Mouse (Mus musculus): Measurements from ENCODE around the gene Cspg4. TPM values are rescaled to one million over a fixed set of nuclear protein-coding genes. Genes with fewer than 3 reads are reported as not detected.

Cspg4 gene
- total and polyA plus RNA-seq, 2 experiments from 2014 or later, result 7.6 to 42.1 TPM

DNA sequence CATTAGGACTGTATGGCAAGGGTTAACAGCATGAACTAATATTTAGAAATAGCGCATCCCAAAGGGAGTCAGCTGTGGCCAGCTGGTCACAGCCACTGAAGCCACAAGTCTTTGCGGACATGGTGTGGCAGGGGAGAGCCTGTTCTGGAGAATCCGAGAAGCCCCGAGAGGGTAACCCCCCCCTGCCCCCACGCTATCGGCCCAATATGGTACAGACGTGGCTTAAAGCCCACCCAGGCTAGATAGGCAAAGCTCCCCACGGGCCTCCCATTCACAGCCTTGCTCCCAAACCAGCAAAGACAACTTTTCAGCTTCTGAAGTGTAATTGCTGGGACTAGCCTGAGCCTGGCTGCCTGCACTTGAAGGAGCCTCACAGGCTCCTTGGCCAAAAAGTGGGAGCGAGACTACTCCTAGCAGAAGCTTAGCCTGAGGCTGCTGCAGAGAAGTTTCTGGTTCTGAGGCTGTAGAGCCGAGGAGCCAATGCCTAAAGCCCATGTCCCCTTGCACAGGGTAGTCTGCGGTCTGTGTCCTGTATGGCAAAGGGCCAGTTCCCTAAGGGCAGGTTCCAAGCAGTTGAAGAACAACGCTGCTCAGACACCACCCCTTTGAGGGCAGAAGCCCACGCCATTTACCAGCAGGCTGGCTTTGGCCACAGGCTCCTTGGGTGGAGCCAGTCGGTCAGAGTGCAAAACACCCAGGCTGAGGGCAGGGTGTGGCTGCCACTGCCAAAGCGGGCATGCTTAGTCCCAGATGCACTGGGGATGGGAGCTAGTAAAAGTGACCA is 4.2 kb upstream of the Cspg4 start:
- Histone ChIP-seq H3K4me2 (ENCODE audit: low read depth, low read length) (no peak overlapping the region), H3K4me1 (ENCODE audit: insufficient read depth, low read length) (peaks cover 3% of the 10 kb centered on the region; the same call in 1 of the 2 replicates), H3K36me3 (ENCODE audit: insufficient read depth, low read length) (no peaks in the 10 kb centered on the region), H3K27me3 (ENCODE audit: insufficient read depth, low read length) (0 out of 2 replicates have a peak, but pooled peaks cover 4% of the 10 kb centered on the region), H3K27ac (no peak overlapping the region), H3K4me3 (ENCODE audit: low read length) (no peak overlapping the region), H3K9ac (replicated peaks; ENCODE audit: low read length) (no peak overlapping the region), H3K9me3 (ENCODE audit: low read length) (no peaks in the 10 kb centered on the region)
- DNase-seq (ENCODE audit: low spot score), result no peak
- TF ChIP-seq CTCF (IDR thresholded peaks at IDR 0.05; ENCODE audit: low read depth), result no peak
- ATAC-seq, result no peak
- 57% methylated on average over 15 of the region's 15 CpGs for WGBS

DNA sequence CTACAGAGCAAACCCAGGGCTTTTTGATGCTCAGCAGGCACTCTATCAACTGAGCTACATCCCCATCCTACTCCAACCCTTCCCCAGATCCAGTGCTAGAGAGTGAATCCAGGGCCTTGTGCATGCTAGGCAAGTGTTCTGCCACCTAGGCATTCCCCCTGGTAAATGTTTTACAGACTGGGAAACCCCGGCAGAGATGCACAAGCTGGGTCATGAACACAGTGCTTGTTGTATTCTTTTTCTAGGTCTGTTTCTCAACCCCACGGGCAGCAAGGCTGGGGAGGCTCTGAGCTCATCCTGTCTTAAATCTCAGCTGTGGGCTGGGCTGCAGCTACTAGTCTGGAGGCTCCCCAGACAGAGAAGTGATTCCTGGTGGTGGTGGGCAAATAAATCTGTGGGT is 2.0 kb upstream of the Cspg4 start:
- no peaks in the 10 kb centered on the region for H3K9me3 ChIP-seq (ENCODE audit: low read length)
- WGBS, result 70% methylated on average over 2 of the region's 2 CpGs
- no peak for TF ChIP-seq CTCF (IDR thresholded peaks at IDR 0.05; ENCODE audit: low read depth)
- no peak for ATAC-seq
- H3K27ac ChIP-seq, result no peak overlapping the region
- H3K4me1 ChIP-seq (ENCODE audit: insufficient read depth, low read length), result peaks cover 3% of the 10 kb centered on the region; the same call in 1 of the 2 replicates
- DNase-seq (ENCODE audit: low spot score), result no peak
- no peak overlapping the region for H3K4me2 ChIP-seq (ENCODE audit: low read depth, low read length)
- no peak overlapping the region for H3K9ac ChIP-seq (replicated peaks; ENCODE audit: low read length)
- H3K27me3 ChIP-seq (ENCODE audit: insufficient read depth, low read length), result 0 out of 2 replicates have a peak, but pooled peaks cover 4% of the 10 kb centered on the region
- no peak overlapping the region for H3K4me3 ChIP-seq (ENCODE audit: low read length)
- no peaks in the 10 kb centered on the region for H3K36me3 ChIP-seq (ENCODE audit: insufficient read depth, low read length)

DNA sequence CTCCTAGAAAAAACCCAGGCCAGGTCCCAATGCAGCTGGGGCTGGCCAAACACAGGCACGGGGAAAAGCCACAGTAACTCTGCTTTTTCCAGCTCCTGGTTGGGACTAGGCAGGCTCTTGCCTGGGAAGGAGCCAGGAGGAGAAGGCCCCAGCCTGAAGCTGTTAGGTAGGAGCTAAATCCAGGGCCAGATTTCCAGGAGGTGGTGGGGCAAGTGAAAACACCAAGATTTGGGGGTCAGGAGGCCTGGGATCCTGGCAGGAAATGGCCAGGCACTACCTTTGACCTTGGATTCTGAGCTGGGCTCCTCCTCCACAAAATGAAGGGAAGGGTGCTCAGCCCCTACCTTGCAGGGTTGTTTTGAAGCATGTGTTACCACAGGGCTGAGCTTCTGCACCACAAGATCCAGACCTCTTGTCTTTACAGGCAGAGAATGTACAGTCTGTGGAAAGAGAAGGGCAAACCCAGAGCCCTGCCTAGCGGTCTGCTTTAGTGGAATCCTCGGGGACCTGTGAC is 560 bp upstream of the Cspg4 start, which contains the start of gene Odf3l1:
TSS of gene Odf3l1 (minus strand) at position 464 of the 514 bp plus-strand sequence.
- TF ChIP-seq CTCF (IDR thresholded peaks at IDR 0.05; ENCODE audit: low read depth), result no peak
- Histone ChIP-seq H3K4me3 (ENCODE audit: low read length) (peak within 1 kb of the TSS; percentile 22), H3K27ac (no peak within 1 kb of the TSS), H3K36me3 (ENCODE audit: insufficient read depth, low read length) (no peaks in the 10 kb centered on the region), H3K9ac (replicated peaks; ENCODE audit: low read length) (0 out of 2 replicates have a peak within 1 kb of the TSS, but pooled peaks have one; percentile 1), H3K27me3 (ENCODE audit: insufficient read depth, low read length) (0 out of 2 replicates have a peak, but pooled peaks cover 4% of the 10 kb centered on the region), H3K4me1 (ENCODE audit: insufficient read depth, low read length) (peaks cover 6% of the 10 kb centered on the region; the same call in 1 of the 2 replicates), H3K9me3 (ENCODE audit: low read length) (no peaks in the 10 kb centered on the region), H3K4me2 (ENCODE audit: low read depth, low read length) (peak within 1 kb of the TSS; percentile 50)
- no peak for ATAC-seq
- DNase-seq (ENCODE audit: low spot score), result peak; percentile 29
- WGBS, result 29% methylated on average over 3 of the region's 3 CpGs

DNA sequence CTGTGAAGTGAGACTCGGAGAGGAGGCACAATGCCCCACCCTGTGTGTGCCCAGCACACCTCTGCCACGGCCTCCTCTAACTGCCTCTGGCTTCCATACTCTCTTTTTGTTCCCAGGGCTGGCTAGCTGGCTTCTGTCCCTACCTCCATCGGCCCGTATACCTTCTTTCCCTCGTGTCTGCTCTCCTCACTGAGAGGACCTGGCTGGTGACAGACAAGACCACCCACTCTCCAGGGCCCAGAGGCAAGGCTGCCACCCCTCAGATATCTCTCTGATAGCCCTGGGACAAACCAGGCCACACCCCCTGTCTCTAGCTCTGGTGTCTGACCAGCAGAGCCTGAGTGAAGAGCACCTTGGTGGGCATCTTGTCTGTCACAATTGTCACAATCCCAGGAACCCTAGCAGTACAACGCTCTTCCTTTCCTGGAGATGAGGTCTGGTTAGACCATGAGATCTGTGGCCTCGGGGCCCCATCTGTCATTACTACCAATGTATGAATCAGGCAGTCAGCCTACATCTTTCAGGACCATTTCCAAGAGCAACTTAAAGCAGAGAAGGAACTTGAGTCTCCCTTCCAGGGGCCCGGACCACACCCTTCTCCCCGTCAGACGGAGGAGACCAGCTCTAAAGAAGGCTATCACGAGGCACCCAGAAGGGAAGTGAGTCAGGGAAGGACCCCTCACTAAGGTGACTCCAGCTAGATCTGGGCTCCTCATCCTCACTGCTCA is 1.0 kb downstream of the Cspg4 start:
- TF ChIP-seq CTCF (IDR thresholded peaks at IDR 0.05; ENCODE audit: low read depth), result no peak
- Histone ChIP-seq H3K4me1 (ENCODE audit: insufficient read depth, low read length) (peaks cover 13% of the 10 kb centered on the region; the same call in 1 of the 2 replicates), H3K27ac (peak overlapping the region; percentile 38; the same call in 1 of the 2 replicates), H3K36me3 (ENCODE audit: insufficient read depth, low read length) (no peaks in the 10 kb centered on the region), H3K4me3 (ENCODE audit: low read length) (peak overlapping the region; percentile 22), H3K4me2 (ENCODE audit: low read depth, low read length) (peak overlapping the region; percentile 50), H3K9me3 (ENCODE audit: low read length) (no peaks in the 10 kb centered on the region), H3K27me3 (ENCODE audit: insufficient read depth, low read length) (0 out of 2 replicates have a peak, but pooled peaks cover 4% of the 10 kb centered on the region), H3K9ac (replicated peaks; ENCODE audit: low read length) (0 out of 2 replicates have a peak overlapping the region, but pooled peaks have one; percentile 3)
- DNase-seq (ENCODE audit: low spot score), result no peak
- 68% methylated on average over 11 of the region's 11 CpGs for WGBS
- ATAC-seq, result no peak

DNA sequence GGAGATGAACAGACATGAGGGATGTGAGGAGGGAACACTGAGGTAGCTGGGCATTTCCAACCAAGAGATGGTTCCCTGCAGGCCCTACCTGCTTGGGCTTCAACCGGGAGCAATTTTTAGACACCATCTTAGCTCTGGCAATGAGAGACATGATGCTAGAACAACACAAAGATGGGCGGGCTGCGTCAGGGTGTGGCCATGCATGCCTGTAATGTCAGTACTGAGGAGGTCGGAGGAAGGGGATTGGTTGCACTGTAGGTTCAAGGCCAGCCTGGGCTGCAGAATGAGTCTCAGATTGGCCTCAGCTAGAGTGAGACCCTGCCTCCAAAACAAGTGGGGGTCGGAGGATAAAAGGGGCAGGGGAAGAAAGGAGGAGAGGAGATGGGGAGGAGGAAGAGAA is 1.6 kb downstream of the Cspg4 start:
- peak overlapping the region; percentile 38; the same call in 1 of the 2 replicates for H3K27ac ChIP-seq
- no peak for ATAC-seq
- no peak overlapping the region for H3K9ac ChIP-seq (replicated peaks; ENCODE audit: low read length)
- 0 out of 2 replicates have a peak, but pooled peaks cover 4% of the 10 kb centered on the region for H3K27me3 ChIP-seq (ENCODE audit: insufficient read depth, low read length)
- H3K9me3 ChIP-seq (ENCODE audit: low read length), result no peaks in the 10 kb centered on the region
- no peak for DNase-seq (ENCODE audit: low spot score)
- no peaks in the 10 kb centered on the region for H3K36me3 ChIP-seq (ENCODE audit: insufficient read depth, low read length)
- H3K4me2 ChIP-seq (ENCODE audit: low read depth, low read length), result peak overlapping the region; percentile 50
- WGBS, result 79% methylated on average over 5 of the region's 5 CpGs
- no peak for TF ChIP-seq CTCF (IDR thresholded peaks at IDR 0.05; ENCODE audit: low read depth)
- peaks cover 17% of the 10 kb centered on the region; the same call in 1 of the 2 replicates for H3K4me1 ChIP-seq (ENCODE audit: insufficient read depth, low read length)
- peak overlapping the region; percentile 22; the same call in 1 of the 2 replicates for H3K4me3 ChIP-seq (ENCODE audit: low read length)

DNA sequence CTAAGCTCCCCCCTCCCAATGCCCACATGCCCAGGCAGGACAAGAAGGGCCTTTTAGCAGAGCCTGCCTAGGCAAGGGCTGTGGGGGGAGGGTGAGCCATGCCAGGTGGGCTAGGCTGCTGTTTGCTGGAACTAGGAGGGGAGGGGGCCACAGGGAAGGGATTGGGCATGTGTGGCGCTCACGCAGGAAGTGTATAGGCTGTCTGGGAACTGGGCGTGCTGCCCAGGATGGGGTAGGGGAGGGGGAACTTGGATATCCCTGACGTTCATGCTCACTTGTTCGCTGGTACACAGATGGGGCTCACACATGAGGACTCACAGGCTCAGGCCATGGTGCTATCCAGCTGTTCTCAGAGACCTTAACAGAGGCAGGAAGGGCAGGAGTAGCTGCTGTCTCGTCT is 3.5 kb downstream of the Cspg4 start:
- Histone ChIP-seq H3K9me3 (ENCODE audit: low read length) (no peaks in the 10 kb centered on the region), H3K9ac (replicated peaks; ENCODE audit: low read length) (no peak overlapping the region), H3K36me3 (ENCODE audit: insufficient read depth, low read length) (no peaks in the 10 kb centered on the region), H3K4me1 (ENCODE audit: insufficient read depth, low read length) (peaks cover 17% of the 10 kb centered on the region; the same call in 1 of the 2 replicates), H3K4me2 (ENCODE audit: low read depth, low read length) (no peak overlapping the region), H3K4me3 (ENCODE audit: low read length) (no peak overlapping the region), H3K27me3 (ENCODE audit: insufficient read depth, low read length) (0 out of 2 replicates have a peak, but pooled peaks cover 4% of the 10 kb centered on the region), H3K27ac (peak overlapping the region; percentile 60)
- TF ChIP-seq CTCF (IDR thresholded peaks at IDR 0.05; ENCODE audit: low read depth), result no peak
- DNase-seq (ENCODE audit: low spot score) (peak; percentile 91), ATAC-seq (peak; percentile 93)
- 29% methylated on average over 6 of the region's 6 CpGs for WGBS
